Mouse (Mus musculus) frontal cortex, postnatal 25 days (tissue): Measurements from ENCODE around the gene Adamts4.
A peak's percentile ranks its signal among the peaks of the same experiment; 100 is the strongest.

Experiments
- DNase-seq, 2 experiments: peaks; one replicate each; pipeline ENCODE4 v3.0.0; 2022; ENCODE audit warnings: low spot score in 2 of 2

Adamts4 gene

GRCm38 (mm10) chr1:171249913-171250600 is at the start of gene Adamts4:
Gene Adamts4, plus strand, starts transcription at chr1:171250421.
- DNase-seq: peak in 1 of 2 experiments; percentile 29

DNA sequence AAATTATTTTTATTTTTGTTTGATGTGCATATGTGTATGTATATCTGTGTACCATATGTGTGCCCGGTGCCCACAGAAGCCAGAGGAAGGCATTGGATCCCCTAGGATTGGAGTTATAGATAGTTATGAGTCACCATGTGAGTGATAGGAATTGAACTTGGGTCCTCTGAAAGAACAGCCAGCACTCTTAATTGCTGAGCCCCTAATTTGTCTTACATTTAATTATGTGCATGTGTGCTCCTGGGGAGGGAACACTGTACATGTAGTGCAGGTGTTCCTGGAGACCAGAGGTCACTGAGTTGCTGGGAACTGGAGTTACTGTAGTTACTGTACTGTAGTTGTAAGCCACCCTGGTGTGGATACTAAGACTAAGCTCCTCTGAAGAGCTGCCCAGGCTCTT is 49.5 kb upstream of the Adamts4 start:
- no peak for DNase-seq

- DNase-seq: no peak
These were observed 46.6 kb upstream of the Adamts4 start for GRCm38 (mm10) chr1:171203471-171204248.

GRCm38 (mm10) chr1:171204249-171204644 is 46.0 kb upstream of the Adamts4 start:
- DNase-seq: no peak

GRCm38 (mm10) chr1:171205704-171206493 is 44.3 kb upstream of the Adamts4 start:
- no peak for DNase-seq

- DNase-seq: no peak
These were observed 40.8 kb upstream of the Adamts4 start for GRCm38 (mm10) chr1:171209409-171209808.

DNA sequence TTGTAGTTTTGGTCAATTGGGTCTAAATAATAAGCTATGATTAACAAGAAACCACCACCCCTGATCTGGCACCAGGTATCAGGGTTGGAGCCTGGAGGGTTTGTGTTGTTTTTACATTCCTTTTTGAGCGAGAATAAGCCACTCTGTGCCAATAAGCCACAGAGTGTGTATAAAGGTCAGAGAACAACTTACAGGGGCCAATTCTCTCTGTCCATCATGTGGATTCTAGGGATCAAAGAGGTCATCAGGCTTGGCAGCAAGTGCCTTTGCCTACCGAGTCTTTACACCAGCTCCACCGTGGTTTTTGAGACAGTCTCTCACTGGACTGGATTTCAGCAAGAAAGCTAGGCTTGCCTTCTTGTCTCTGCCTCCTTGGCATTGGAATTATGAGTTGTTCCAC is 37.4 kb upstream of the Adamts4 start:
- DNase-seq: no peak

- DNase-seq: no peak
These were observed 36.3 kb upstream of the Adamts4 start, which contains the start of gene Nr1i3 for GRCm38 (mm10) chr1:171213801-171214496. Gene Nr1i3, plus strand, starts transcription at chr1:171213970.

DNA sequence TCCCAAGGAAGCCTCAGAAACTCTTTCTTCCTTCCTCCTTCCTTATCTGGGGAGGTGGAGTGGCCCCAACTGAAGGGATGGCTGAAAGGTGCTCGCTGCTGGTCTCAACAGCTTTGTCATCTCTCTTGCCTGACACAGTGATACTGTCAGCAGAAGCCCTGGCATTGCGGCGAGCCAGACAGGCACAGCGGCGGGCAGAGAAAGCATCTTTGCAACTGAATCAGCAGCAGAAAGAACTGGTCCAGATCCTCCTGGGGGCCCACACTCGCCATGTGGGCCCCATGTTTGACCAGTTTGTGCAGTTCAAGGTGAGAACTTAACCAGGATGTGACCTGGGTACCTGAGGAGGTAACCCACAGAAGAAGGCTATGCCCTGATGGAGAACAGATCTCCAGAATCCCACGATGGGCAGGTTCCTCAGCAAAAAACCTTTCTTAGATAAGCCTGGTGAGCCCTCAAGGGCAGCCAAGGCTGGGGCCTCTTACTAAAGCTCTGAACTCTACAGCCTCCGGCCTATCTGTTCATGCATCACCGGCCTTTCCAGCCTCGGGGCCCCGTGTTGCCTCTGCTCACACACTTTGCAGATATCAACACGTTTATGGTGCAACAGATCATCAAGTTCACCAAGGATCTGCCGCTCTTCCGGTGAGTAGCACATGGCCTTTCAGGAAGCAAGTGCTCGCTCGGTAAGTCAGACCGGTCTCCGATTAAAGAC is 33.8 kb upstream of the Adamts4 start:
- DNase-seq: no peak

- peak; percentile 82 to 91 for DNase-seq
These were observed 29.4 kb upstream of the Adamts4 start for GRCm38 (mm10) chr1:171220871-171221270.

- peak; percentile 26 to 29 for DNase-seq
These were observed 28.7 kb upstream of the Adamts4 start for GRCm38 (mm10) chr1:171221281-171222193.

DNA sequence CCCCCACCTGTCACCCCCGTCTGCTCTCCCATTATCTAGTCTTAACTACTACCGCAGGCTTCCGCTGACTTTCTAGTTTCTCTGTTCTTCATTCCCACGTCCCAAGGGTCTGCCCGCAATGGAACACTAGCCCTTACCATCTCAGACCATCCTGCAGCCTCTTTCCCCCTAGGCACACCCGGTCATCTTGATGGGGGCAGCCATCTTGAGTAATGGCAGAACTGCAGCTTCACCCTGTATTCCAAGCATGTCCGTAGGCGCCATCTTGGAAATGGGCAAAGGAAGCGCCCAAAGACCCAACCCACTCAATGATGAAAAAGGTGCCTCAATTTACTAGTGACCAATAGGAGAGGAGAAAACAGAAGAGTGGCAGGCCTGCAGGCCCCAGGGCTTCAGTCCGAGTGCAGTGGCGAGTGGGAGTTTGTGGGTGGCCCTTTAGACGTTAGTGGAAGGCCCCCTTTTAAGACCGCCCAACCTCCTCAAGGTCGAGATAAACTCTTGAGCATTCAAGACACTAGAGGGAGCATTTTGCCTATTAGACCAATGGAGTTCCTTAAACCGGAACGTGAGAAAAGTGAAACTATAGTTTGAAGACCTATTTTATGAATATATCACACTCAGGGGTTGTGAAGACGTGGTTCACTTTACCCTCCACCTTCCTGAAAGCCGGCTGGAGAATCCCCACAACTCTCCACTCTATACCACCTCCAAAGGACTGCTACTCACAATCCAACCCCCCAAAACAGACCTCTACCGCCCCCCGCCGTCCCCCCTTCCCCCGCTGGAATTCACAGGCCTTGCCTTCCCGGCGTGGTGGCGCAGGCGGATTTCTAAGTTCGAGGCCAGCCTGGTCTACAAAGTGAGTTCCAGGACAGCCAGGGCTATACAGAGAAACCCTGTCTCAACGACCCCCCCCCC is 27.7 kb upstream of the Adamts4 start, which contains the start of gene Tomm40l:
Tomm40l (minus strand) TSS at position 277 of the 918 bp plus-strand sequence.
- DNase-seq: peak; percentile 77 to 90

GRCm38 (mm10) chr1:171223168-171223567 is 27.1 kb upstream of the Adamts4 start:
- DNase-seq: no peak

- no peak for DNase-seq
These were observed 26.4 kb upstream of the Adamts4 start for GRCm38 (mm10) chr1:171223796-171224195.

DNA sequence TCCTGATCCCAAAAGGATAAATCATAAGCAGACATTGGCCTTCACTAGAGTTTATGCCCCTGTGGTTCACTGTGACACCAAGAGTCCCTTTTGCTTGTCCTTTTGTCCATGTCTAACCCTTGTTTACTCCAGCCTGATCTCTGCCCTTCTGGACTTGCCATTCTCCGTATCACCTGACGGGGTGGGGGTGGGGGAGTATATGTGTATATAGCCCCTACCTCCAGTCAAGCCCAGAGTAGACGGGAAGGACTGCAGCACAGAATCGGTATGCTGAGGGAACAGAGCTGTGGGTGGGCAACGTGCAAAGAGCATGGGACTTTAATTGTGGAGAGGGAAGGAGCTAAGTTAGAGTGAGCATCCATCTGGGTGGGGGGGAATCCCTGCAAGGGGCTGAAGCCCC is 25.4 kb upstream of the Adamts4 start, which contains the start of gene Apoa2:
Apoa2 (plus strand) TSS at position 198 of the 400 bp plus-strand sequence.
- no peak for DNase-seq

DNA sequence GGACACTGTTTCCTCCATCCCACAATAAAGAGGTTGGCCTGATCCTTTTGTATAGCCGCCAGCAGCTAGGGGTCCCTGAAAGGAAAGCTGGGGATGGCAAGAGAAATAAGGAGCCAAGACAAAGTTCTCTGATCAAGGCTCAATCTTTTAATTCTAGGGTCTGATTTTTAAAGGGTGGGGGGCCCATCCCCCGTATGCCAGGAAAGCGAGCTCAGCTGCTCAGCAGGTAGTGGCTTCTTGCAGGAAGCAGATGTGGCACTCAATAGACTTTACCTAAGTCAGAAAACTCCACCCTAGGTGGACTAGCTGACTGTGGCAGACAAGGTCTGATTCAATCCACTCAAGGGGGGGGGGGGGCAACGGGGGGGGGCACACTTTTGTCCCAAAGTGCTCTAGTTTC is 23.4 kb upstream of the Adamts4 start:
- no peak for DNase-seq

DNA sequence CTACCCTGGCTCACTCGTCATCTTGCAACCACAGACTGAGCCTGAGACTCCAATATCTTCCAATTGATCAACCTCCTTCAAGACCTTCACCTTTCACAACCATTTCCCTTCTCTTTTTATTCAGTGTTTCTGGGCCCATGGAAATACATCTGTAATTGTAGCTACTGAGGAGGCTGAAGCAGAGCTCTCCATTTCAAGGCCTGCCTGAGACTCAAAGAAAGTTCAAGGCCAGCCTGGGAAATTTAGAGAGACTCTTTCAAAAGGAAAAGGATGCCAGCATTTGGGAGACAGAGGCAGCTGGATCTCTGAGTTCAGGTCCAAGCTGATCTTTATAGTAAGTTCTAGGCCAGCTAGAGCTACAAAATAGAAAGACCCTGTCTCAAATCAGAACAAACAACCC is 22.3 kb upstream of the Adamts4 start:
- DNase-seq: no peak

GRCm38 (mm10) chr1:171229750-171230149 is 20.5 kb upstream of the Adamts4 start:
- DNase-seq: no peak

- DNase-seq: no peak
These were observed 20.0 kb upstream of the Adamts4 start for GRCm38 (mm10) chr1:171230215-171230614.
